Mouse (Mus musculus): Measurements from ENCODE around the gene Npr2. TPM values are rescaled to one million over a fixed set of nuclear protein-coding genes. Genes with fewer than 3 reads are reported as not detected.

The Npr2 gene
- total and polyA plus RNA-seq, 3 experiments, result 0.38 to 0.49 TPM; not detected in 1

DNA sequence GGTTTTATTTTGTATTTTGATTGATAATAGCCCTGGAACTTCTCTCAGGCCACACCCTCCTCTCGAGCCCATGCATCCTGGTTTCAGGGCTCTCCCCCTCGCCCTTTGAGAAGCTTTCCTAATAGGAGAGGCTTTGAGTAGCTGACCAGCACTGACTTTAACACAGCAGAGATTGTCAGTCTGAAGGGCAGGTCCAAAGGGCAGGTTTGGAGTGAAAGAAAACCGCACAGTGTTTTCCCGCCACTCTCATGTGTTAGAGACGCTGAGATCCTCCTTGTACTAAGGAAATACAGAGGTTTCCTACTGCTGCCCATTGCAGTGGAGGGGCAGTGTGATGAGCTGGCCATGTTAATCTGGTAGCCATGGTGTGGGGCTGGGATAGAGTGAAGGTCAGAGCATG is 43.2 kb downstream of the Npr2 start:
- H3K79me2 ChIP-seq (replicated peaks; ENCODE audit: control insufficient read depth, extremely low read depth, insufficient read depth, poor library complexity, severe bottlenecking), result no peaks in the 10 kb centered on the region
- no peaks in the 10 kb centered on the region for H3K36me3 ChIP-seq (replicated peaks in 1 of 2; ENCODE audit: control insufficient read depth in 1 of 2, insufficient read depth in 1 of 2, low read length in 1 of 2)
- no peak overlapping the region for H3K27ac ChIP-seq (ENCODE audit: insufficient read depth, low read depth)
- in situ Hi-C loops (cut with MboI; ENCODE audit: low pct_ligation_motif_present, low pct_unique_long_range_greater_than_20kb, low sequenced_read_pairs) (no loop called here), dilution Hi-C loops (cut with MboI; ENCODE audit: extremely low pct_ligation_motif_present, extremely low pct_unique_long_range_greater_than_20kb, low sequenced_read_pairs) (no loop called here)
- no peak overlapping the region for H3K9ac ChIP-seq (ENCODE audit: insufficient read depth, low read depth)
- no peak overlapping the region for H3K4me2 ChIP-seq (ENCODE audit: insufficient read depth, low read depth, poor library complexity, severe bottlenecking)
- no peak overlapping the region for H3K4me3 ChIP-seq (replicated peaks in 1 of 3; ENCODE audit: low read depth in 2 of 3, low read length in 2 of 3, poor library complexity in 1 of 3)
- H3K27me3 ChIP-seq (replicated peaks), result peaks cover 94% of the 10 kb centered on the region
- no peaks in the 10 kb centered on the region for H3K9me3 ChIP-seq (replicated peaks; ENCODE audit: low read length)
- DNase-seq (ENCODE audit: extremely low read depth), result no peak
- no peaks in the 10 kb centered on the region for H3K4me1 ChIP-seq (ENCODE audit: control insufficient read depth in 1 of 2, insufficient read depth in 2 of 2)
- TF ChIP-seq MAFK (IDR thresholded peaks at IDR 0.05; ENCODE audit: insufficient replicate concordance, low read length), result no peak
- no peak for TF ChIP-seq TCF12 (IDR thresholded peaks at IDR 0.05; ENCODE audit: low read depth, low read length)

DNA sequence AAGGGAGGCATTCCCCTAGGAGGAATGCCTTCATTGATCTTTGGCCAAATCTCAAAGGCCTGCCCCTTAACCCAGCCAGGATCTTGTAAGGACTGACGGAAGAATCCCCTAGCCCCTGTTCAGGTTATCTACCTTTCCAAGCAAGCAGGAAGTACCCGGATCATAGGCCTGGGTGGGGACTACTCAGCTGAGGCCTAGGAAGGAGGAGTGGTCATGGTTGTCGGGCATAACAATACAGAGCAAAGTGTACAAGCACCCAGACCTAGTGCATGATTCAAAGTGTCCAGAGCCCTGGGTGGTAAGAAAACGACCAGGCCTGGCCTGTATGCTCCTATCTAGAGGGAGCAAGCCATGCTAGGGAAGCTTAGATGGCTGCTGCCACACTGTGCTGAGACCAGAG is 43.9 kb downstream of the Npr2 start:
- no peak overlapping the region for H3K27ac ChIP-seq (ENCODE audit: insufficient read depth, low read depth)
- dilution Hi-C loops (cut with MboI; ENCODE audit: extremely low pct_ligation_motif_present, extremely low pct_unique_long_range_greater_than_20kb, low sequenced_read_pairs), result no loop called here
- no peak for DNase-seq (ENCODE audit: extremely low read depth)

DNA sequence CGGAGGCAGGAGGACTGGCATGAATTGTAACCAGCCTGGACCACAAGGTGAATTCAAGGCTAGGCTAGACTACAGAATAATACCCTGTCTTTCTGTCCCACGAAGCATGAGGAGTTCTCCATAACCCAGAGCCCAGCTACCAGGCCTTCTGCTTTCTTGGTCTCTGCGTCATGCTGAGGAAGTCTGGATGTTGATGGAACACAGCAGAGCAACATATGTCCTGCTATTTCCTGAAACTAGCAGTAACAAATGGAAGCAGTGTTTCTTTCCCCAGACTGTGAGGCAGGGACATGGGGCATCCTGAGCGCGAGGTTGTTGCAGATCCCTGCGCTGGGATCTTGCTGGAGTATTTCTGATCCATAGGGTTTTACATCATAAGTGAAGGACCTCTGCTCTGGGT is 46.8 kb downstream of the Npr2 start:
- no peak for TF ChIP-seq ZC3H11A (IDR thresholded peaks at IDR 0.05; ENCODE audit: low read depth, low read length)
- TF ChIP-seq MEF2A (IDR thresholded peaks at IDR 0.05; ENCODE audit: borderline replicate concordance, low read depth, low read length), result no peak
- no peak for TF ChIP-seq IRF4 (IDR thresholded peaks at IDR 0.05; ENCODE audit: low read depth, low read length)
- no peak for TF ChIP-seq BHLHE40 (IDR thresholded peaks at IDR 0.05; ENCODE audit: low read depth, low read length)
- H3K9ac ChIP-seq (ENCODE audit: insufficient read depth, low read depth), result no peak overlapping the region
- no peaks in the 10 kb centered on the region for H3K4me1 ChIP-seq (ENCODE audit: control insufficient read depth in 1 of 2, insufficient read depth in 2 of 2)
- H3K4me3 ChIP-seq (replicated peaks in 1 of 3; ENCODE audit: low read depth in 2 of 3, low read length in 2 of 3, poor library complexity in 1 of 3), result no peak overlapping the region
- dilution Hi-C loops (cut with MboI; ENCODE audit: extremely low pct_ligation_motif_present, extremely low pct_unique_long_range_greater_than_20kb, low sequenced_read_pairs), result no loop called here
- no peak overlapping the region for H3K4me2 ChIP-seq (ENCODE audit: insufficient read depth, low read depth, poor library complexity, severe bottlenecking)
- no peaks in the 10 kb centered on the region for H3K9me3 ChIP-seq (replicated peaks; ENCODE audit: low read length)
- no peaks in the 10 kb centered on the region for H3K79me2 ChIP-seq (replicated peaks; ENCODE audit: control insufficient read depth, extremely low read depth, insufficient read depth, poor library complexity, severe bottlenecking)
- peaks cover 93% of the 10 kb centered on the region for H3K27me3 ChIP-seq (replicated peaks)
- H3K27ac ChIP-seq (ENCODE audit: insufficient read depth, low read depth), result no peak overlapping the region
- DNase-seq (ENCODE audit: extremely low read depth), result no peak
- in situ Hi-C loops (cut with MboI; ENCODE audit: low pct_ligation_motif_present, low pct_unique_long_range_greater_than_20kb, low sequenced_read_pairs), result no loop called here
- no peaks in the 10 kb centered on the region for H3K36me3 ChIP-seq (replicated peaks in 1 of 2; ENCODE audit: control insufficient read depth in 1 of 2, insufficient read depth in 1 of 2, low read length in 1 of 2)

More for the DNA sequence above, 43.9 kb downstream of the Npr2 start:
- H3K4me3 ChIP-seq (replicated peaks in 1 of 3; ENCODE audit: low read depth in 2 of 3, low read length in 2 of 3, poor library complexity in 1 of 3), result no peak overlapping the region
- H3K9me3 ChIP-seq (replicated peaks; ENCODE audit: low read length), result no peaks in the 10 kb centered on the region
- peaks cover 93% of the 10 kb centered on the region for H3K27me3 ChIP-seq (replicated peaks)
- TF ChIP-seq MYC (IDR thresholded peaks at IDR 0.05; ENCODE audit: low read depth, low read length) (no peak), MAX (IDR thresholded peaks at IDR 0.05; ENCODE audit: low read length) (no peak), PAX5 (IDR thresholded peaks at IDR 0.05; ENCODE audit: low read length) (no peak), E2F4 (IDR thresholded peaks at IDR 0.05; ENCODE audit: insufficient replicate concordance, low read depth, low read length) (no peak), ELF1 (IDR thresholded peaks at IDR 0.05; ENCODE audit: low read depth, low read length) (no peak), USF2 (conservative IDR thresholded peaks at IDR 0.05; ENCODE audit: low read depth, low read length) (no peak), RAD21 (IDR thresholded peaks at IDR 0.05; ENCODE audit: low read depth, low read length) (no peak), USF1 (IDR thresholded peaks at IDR 0.05; ENCODE audit: low read depth, low read length) (no peak), EP300 (IDR thresholded peaks at IDR 0.05; ENCODE audit: low read length) (no peak), ZC3H11A (IDR thresholded peaks at IDR 0.05; ENCODE audit: low read depth, low read length) (no peak), POLR2A (IDR thresholded peaks at IDR 0.05; ENCODE audit: low read depth, low read length) (no peak), ZNF384 (IDR thresholded peaks at IDR 0.05; ENCODE audit: low read depth, low read length) (no peak)
- no peaks in the 10 kb centered on the region for H3K36me3 ChIP-seq (replicated peaks in 1 of 2; ENCODE audit: control insufficient read depth in 1 of 2, insufficient read depth in 1 of 2, low read length in 1 of 2)
- in situ Hi-C loops (cut with MboI; ENCODE audit: low pct_ligation_motif_present, low pct_unique_long_range_greater_than_20kb, low sequenced_read_pairs), result no loop called here
- no peak overlapping the region for H3K4me2 ChIP-seq (ENCODE audit: insufficient read depth, low read depth, poor library complexity, severe bottlenecking)
- no peak overlapping the region for H3K9ac ChIP-seq (ENCODE audit: insufficient read depth, low read depth)
- H3K79me2 ChIP-seq (replicated peaks; ENCODE audit: control insufficient read depth, extremely low read depth, insufficient read depth, poor library complexity, severe bottlenecking), result no peaks in the 10 kb centered on the region
- no peaks in the 10 kb centered on the region for H3K4me1 ChIP-seq (ENCODE audit: control insufficient read depth in 1 of 2, insufficient read depth in 2 of 2)

Data from CH12.LX (cell line).